Mouse (Mus musculus): ENCODE data around the gene Pnpla6.
"Not testable (repeated sequence)": the region's sequence is repeated elsewhere in the genome, so short reads cannot be mapped to it uniquely, and the experiment has no call there.

Gene Pnpla6

DNA sequence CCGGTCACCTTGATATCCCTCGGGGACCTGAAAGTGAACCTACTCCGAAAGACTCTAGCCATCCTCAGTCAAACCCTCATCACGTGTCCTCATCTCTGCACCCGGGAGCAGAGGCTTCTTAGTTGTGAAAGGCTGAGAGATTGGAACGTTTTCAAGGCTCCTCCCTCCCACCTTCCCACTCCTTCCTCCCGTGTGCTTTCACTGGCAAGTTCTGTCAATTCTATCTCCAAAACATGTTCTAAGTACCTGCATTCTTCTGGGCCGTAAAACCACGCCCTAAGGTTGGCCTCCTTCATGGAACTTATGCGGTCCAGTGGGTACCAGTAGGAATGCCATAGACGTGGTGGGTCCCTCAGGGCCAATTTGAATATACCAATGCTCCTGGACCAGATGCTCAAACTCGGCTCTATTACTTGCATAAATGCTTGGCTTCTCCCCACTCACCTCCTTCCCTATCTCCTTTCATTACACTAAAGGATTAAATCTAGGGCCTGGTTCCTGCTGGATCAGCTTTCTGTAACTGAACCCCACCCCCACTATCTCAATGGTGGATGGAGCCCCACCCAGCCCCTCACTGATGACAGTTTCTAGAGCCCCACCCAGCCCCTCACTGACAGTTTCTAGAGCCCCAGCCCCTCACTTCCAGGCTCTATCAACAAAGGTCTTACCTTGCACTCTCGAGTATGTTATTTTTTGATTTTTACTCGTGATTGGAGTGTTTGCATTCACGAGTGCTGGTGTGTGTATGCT is 61.2 kb downstream of the Pnpla6 start:
- no peak for DNase-seq (ENCODE audit: low spot score in 2 of 2)

DNA sequence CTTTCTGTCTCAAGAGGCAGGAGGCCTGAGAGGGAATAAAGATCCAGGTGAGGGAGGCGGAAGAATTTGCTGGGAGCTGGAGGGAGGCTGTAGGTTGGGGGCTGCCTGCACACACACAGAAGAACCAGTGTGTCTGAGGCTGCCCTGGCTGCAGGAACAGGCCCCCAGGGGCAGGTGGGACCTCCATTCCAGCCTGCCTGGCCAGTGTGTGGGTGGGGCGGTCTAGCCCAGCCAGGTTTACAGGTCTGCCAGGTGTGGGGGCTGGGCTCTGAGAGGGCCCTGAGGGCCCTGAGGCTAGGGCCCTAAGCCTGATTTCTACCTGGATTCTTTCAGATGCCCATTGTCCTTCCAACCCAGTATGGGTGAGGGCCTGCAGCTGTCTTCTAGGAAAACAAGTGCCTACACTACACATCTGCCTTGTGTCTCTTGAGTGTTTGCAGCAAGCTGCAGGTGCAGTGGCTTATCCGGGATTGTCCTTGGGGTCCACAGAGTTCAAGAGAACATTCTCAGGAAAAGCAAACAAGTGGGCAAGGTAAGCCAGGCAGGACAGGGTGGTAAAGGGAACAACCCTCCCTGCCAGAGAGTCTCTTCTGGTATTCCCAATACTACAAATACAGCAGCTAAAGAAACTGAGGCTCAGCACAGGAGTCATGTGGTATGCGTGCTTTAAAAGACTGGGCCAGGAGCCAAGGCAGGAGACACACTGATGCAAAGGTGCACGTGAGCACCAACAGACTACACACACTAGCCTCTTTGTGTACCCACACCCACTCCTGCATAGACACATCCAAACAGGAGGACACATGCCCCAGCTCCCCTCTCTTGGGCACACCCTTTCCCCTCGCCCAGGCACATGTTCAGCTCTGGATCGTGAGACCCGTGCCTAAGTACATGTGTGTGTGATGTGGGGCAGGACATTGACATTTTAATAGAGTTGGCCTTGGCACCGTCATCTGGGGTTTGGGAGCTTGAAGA is 64.5 kb downstream of the Pnpla6 start:
- no peak for DNase-seq (ENCODE audit: low spot score in 2 of 2)

- not testable (repeated sequence) for DNase-seq (ENCODE audit: low spot score in 2 of 2)
Observed at GRCm38 (mm10) chr8:3581961-3582360, 66.8 kb downstream of the Pnpla6 start.

DNA sequence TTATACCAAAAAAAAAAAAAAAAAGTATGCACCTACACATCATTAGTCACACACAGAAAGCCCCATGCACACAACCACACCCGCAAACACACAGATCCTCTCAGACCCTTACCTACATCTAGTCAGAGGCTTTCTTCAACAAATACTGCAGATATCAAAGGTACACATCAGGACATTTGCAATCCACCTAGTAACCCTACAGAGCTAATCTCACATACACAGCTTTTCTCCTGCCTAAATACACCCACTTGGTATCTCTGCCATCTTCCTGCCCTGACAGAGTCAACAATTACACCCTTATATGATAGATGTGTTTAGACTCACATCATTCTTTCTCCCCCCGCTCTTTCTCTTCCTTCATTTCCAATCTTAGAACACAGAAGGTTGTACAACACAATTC is 71.3 kb downstream of the Pnpla6 start:
- no peak for DNase-seq (ENCODE audit: low spot score in 2 of 2)

GRCm38 (mm10) chr8:3586993-3587390 is 71.8 kb downstream of the Pnpla6 start, which contains the start of gene Camsap3:
Gene Camsap3, plus strand, starts transcription at chr8:3587293.
- no peak for DNase-seq (ENCODE audit: low spot score in 2 of 2)

DNA sequence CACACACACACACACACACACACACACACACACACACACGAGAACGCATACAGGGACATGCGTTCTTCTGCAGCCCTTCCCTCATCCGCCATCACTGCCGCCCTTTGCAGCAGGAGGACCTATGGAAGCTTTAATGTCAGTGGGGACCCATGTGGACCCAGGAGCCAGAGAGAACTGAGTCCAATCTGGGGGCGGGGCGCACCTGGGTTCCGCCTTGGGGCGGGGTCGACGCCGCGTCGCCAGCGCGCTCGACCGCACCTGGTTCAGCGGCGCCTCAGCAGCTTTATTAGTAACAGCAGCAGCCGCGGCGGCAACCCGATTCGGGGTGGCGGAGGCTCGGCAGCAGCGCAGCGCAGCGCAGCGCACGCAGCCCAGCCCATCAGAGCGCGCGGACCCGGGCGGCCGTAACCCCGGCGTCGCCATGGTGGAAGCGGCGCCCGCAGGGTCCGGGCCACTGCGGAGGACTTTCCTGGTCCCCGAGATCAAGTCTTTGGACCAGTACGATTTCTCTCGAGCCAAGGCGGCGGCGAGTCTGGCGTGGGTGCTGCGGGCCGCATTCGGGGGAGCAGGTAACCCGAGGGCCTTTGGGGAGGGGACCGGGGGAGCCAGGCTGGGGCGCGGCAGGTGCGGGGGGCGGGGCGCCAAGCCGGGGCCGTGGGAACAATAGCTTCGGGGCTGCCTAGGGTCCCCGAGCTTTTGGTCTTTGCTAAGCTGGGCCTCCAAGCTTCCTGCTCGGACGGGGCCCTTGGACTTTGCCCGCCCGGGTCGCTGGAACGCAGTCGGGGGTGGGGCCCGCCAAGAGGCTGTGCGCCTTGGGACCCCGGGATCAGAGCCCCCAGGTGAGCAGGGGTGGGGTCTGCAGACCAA is 72.4 kb downstream of the Pnpla6 start:
- peak in 1 of 2 experiments; percentile 70 for DNase-seq (ENCODE audit: low spot score in 2 of 2)

GRCm38 (mm10) chr8:3588258-3588633 is 73.1 kb downstream of the Pnpla6 start:
- no peak for DNase-seq (ENCODE audit: low spot score in 2 of 2)

DNA sequence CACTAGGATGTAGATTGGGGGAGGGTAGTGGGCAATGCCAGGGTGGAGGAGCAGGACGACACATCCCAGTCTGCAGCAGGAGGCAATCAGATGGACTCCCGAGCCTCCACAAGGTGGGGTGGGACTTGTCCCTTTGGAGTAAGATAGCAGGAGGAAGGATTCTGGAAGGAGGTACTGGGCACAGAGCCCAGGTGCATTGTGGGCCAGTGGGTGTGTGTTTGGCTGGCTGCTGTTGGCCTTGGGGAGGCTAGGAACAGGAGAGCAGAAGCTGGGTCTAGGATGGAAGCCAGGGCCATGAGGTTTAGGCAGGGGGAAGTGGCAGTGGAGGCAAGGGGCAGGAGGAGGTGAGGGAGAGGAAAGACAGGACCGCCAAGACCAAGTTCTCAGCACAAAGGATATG is 78.3 kb downstream of the Pnpla6 start:
- no peak for DNase-seq (ENCODE audit: low spot score in 2 of 2)
